9 mouse cellular contexts compared by ENCODE assay signal in the genomic region with DNA sequence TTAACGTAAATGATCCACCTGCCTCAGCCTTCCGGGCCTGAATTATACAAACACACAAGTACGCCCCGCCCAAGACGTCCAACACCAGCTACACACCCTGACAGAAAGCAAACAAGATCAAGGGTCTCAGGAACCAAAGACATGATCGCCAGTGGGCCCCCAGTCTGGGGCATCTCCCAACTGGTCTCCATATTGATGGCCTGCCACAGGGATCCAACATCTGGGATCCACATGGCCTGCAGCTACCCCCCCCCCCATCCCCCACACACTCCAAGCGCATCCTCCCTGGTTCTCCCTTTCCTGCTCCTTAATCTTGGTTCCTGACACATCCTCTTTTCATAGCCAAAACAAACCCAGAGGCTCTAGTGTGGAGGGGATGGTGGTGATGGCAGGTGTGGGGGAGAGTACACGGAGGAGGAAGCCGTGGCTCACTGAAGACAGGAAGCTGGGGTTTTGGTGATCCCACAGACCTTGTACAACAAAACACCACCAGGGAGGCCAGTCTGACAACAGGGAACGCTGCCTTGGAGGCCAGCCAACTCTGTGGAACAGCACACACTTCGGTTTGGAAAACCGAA. TPM values are rescaled to one million over a fixed set of nuclear protein-coding genes. Genes with fewer than 3 reads are reported as not detected.
DNase-seq lines count a peak whose midpoint lies in the region; ATAC-seq and TF ChIP-seq lines count a peak whose summit lies in the region.
"Had no signal": no experiment of that assay in that cellular context is flagged by ENCODE, and none has a peak within 500 bp of the region (broad histone marks: within the 10 kb centered on the region; RNA-seq: fewer than 3 reads in every experiment).

No protein-coding gene starts in this region.

- H3K4me2 ChIP-seq in lung, postnatal 0 days (replicated peaks; ENCODE audit: low read depth, low read length): 0 out of 2 replicates have a peak overlapping the region, but pooled peaks have one; percentile 14

- WGBS in lung, postnatal 0 days: 26% methylated on average over 12 of the region's 12 CpGs

- no peaks in the 10 kb centered on the region for H3K36me3 ChIP-seq in lung, postnatal 0 days (ENCODE audit: insufficient read depth, low read length)

- peak; percentile 46; the same call in 1 of the 2 replicates for ATAC-seq in lung, postnatal 0 days

- TF ChIP-seq EP300 in lung, postnatal 0 days (IDR thresholded peaks at IDR 0.05): no peak

- H3K27ac ChIP-seq in lung, postnatal 0 days (ENCODE audit: low read length): 0 out of 2 replicates have a peak overlapping the region, but pooled peaks have one; percentile 32

- no peaks in the 10 kb centered on the region for H3K9me3 ChIP-seq in lung, postnatal 0 days (ENCODE audit: low read length)

- H3K4me3 ChIP-seq in lung, postnatal 0 days (ENCODE audit: low read depth, low read length): no peak overlapping the region

- peaks cover 8% of the 10 kb centered on the region for H3K4me1 ChIP-seq in lung, postnatal 0 days (ENCODE audit: insufficient read depth, low read depth, low read length)

- H3K9ac ChIP-seq in lung, postnatal 0 days (replicated peaks; ENCODE audit: low read depth): no peak overlapping the region

- no peaks in the 10 kb centered on the region for H3K27me3 ChIP-seq in lung, postnatal 0 days (replicated peaks; ENCODE audit: insufficient read depth, low read length)
- H3K27me3 ChIP-seq: Patski had no signal

- DNase-seq in cerebellum, postnatal 25 days: peak; percentile 56 to 70
- no peak for DNase-seq in cerebellum, adult 9-10 months
- DNase-seq in brain, adult 2 months (ENCODE audit: low read depth, low spot score): peak; percentile 51
- peak; percentile 70 to 83 for DNase-seq in heart, adult 9 months (ENCODE audit: low spot score in 2 of 2)
- peak; percentile 78 for DNase-seq in kidney, adult 18-20 months
- DNase-seq in lung, postnatal 0 days (ENCODE audit: low spot score): peak; percentile 63
- DNase-seq in spleen, postnatal 36 days (ENCODE audit: low spot score in 2 of 2): peak; percentile 72 to 75
- DNase-seq in right cerebral cortex, adult 18-20 months: no peak

- TF ChIP-seq CTCF in lung, postnatal 0 days (IDR thresholded peaks at IDR 0.05): no peak

RNA-seq across cellular contexts. Expression of a gene that starts 9.9 kb away (rescaled TPM):
- 17.5 and 19.7 TPM in 2 replicates for polyA plus RNA-seq in lung, postnatal 0 days (2015; fragmentation: Nextera tagmentation; extraction: Ambion mirVana)

RNA-seq across cellular contexts. Expression of a gene that starts 10.2 kb away (rescaled TPM):
- polyA plus RNA-seq in lung, postnatal 0 days (2015; fragmentation: Nextera tagmentation; extraction: Ambion mirVana): 1.7 and 2.0 TPM in 2 replicates

RNA-seq across cellular contexts. Expression of a gene that starts 33.8 kb away (rescaled TPM):
- polyA plus RNA-seq in lung, postnatal 0 days (2015; fragmentation: Nextera tagmentation; extraction: Ambion mirVana): 9.9 and 10.0 TPM in 2 replicates

RNA-seq across cellular contexts. Expression of a gene that starts 33.9 kb away (rescaled TPM):
- polyA plus RNA-seq in lung, postnatal 0 days (2015; fragmentation: Nextera tagmentation; extraction: Ambion mirVana): 24.9 and 25.4 TPM in 2 replicates

RNA-seq across cellular contexts. Expression of a gene that starts 55.4 kb away (rescaled TPM):
- 1.3 and 2.0 TPM in 2 replicates for polyA plus RNA-seq in lung, postnatal 0 days (2015; fragmentation: Nextera tagmentation; extraction: Ambion mirVana)

Comparison
In these comparisons a context has a peak if more than half of its experiments do, and no peak if none do; other contexts are left out.
1. DNase-seq: peak in cerebellum, postnatal 25 days (2 of 2), brain, adult 2 months (single experiment), heart, adult 9 months (2 of 2), kidney, adult 18-20 months (single experiment), lung, postnatal 0 days (single experiment) and spleen, postnatal 36 days (2 of 2); none in cerebellum, adult 9-10 months (single experiment) and right cerebral cortex, adult 18-20 months (single experiment).